Mouse (Mus musculus): ENCODE results near the gene Gnmt.

Gene Gnmt

GRCm38 (mm10) chr17:46703971-46704886 lies 24.7 kb downstream of the Gnmt start:
- peak; percentile 58 for DNase-seq (ENCODE audit: low read depth, low spot score)

- no peak for DNase-seq (ENCODE audit: low read depth, low spot score)
Measured at GRCm38 (mm10) chr17:46702506-46702905, 26.5 kb downstream of the Gnmt start.

GRCm38 (mm10) chr17:46702100-46702499 lies 26.9 kb downstream of the Gnmt start:
- no peak for DNase-seq (ENCODE audit: low read depth, low spot score)

- DNase-seq (ENCODE audit: low read depth, low spot score): no peak
Measured at GRCm38 (mm10) chr17:46701489-46701888, 27.5 kb downstream of the Gnmt start.

GRCm38 (mm10) chr17:46699912-46700311 lies 29.1 kb downstream of the Gnmt start:
- DNase-seq (ENCODE audit: low read depth, low spot score): no peak

GRCm38 (mm10) chr17:46699245-46699644 lies 29.7 kb downstream of the Gnmt start:
- no peak for DNase-seq (ENCODE audit: low read depth, low spot score)

GRCm38 (mm10) chr17:46698515-46698914 lies 30.5 kb downstream of the Gnmt start:
- DNase-seq (ENCODE audit: low read depth, low spot score): peak; percentile 31

GRCm38 (mm10) chr17:46694517-46695063 lies 34.4 kb downstream of the Gnmt start:
- DNase-seq (ENCODE audit: low read depth, low spot score): peak; percentile 63

- DNase-seq (ENCODE audit: low read depth, low spot score): no peak
Measured at GRCm38 (mm10) chr17:46691390-46691789, 37.6 kb downstream of the Gnmt start.

- no peak for DNase-seq (ENCODE audit: low read depth, low spot score)
Measured at GRCm38 (mm10) chr17:46690665-46691064, 38.3 kb downstream of the Gnmt start.

- DNase-seq (ENCODE audit: low read depth, low spot score): no peak
Measured at GRCm38 (mm10) chr17:46685913-46686312, 43.1 kb downstream of the Gnmt start.

GRCm38 (mm10) chr17:46682654-46683389 lies 46.1 kb downstream of the Gnmt start:
- peak; percentile 92 for DNase-seq (ENCODE audit: low read depth, low spot score)

- DNase-seq (ENCODE audit: low read depth, low spot score): no peak
Measured at GRCm38 (mm10) chr17:46681466-46682118, 47.4 kb downstream of the Gnmt start.

- peak; percentile 100 for DNase-seq (ENCODE audit: low read depth, low spot score)
Measured at GRCm38 (mm10) chr17:46680760-46681373, 48.1 kb downstream of the Gnmt start, which contains the start of gene Klhdc3. Klhdc3 (minus strand) TSS chr17:46680914.

GRCm38 (mm10) chr17:46679843-46680759 lies 48.9 kb downstream of the Gnmt start:
- no peak for DNase-seq (ENCODE audit: low read depth, low spot score)

- no peak for DNase-seq (ENCODE audit: low read depth, low spot score)
Measured at GRCm38 (mm10) chr17:46678911-46679310, 50.1 kb downstream of the Gnmt start.

GRCm38 (mm10) chr17:46678416-46678815 lies 50.6 kb downstream of the Gnmt start, which contains the start of gene Mea1:
Mea1 (plus strand) TSS chr17:46678793.
- DNase-seq (ENCODE audit: low read depth, low spot score): no peak

Measured in R1 (cell line).